Mouse (Mus musculus) kidney, adult 2 months (tissue): ENCODE measurements around the gene Cenpp.

Experiments used
- CTCF ChIP-seq: fragments of 200-500 bp; conservative IDR thresholded peaks from 2 replicates; pipeline ENCODE4 v1.5.1; 2011; ENCODE audit warnings: low read depth, mild to moderate bottlenecking, control low read depth, low read length, moderate library complexity, mixed read lengths; ENCODE audit not compliant: insufficient read depth, insufficient read length
- POLR2A ChIP-seq: fragments of 200-500 bp; IDR thresholded peaks from one replicate; pipeline ENCODE4 v1.6.1; 2011; ENCODE audit warnings: low read depth, low read length, control low read depth

DNA sequence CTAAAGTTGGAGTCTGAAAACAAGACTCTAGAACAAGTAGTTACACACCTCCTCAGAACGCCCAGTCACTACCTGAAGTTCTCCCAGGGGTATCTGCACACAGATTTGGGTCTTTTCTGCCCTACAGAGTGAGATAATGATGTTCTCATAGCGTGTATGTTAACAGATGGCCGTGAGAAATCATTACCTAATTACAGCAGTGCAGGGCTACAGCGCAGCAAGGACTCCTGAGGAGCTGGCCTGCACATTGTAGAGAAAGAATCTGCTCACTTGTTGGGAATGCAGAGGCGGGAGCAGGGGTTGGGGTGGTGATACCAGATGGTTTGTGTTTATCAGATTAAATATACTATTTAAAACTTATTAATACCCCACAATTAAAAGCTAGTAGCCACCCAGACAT lies 172.0 kb downstream of the Cenpp start:
- TF ChIP-seq CTCF (no peak), POLR2A (no peak)
